Mouse (Mus musculus) CH12.LX (cell line): ENCODE results near the gene Per1.

ENCODE experiments used
- CTCF ChIP-seq, 2 experiments: IDR thresholded peaks in 1 of 2; conservative IDR thresholded peaks in 1 of 2; 2 replicates each; pipeline ENCODE4 v1.5.1; 2011 to 2012; ENCODE audit warnings: low read depth in 2 of 2, low read length in 2 of 2, improper control_type of control experiment in 1 of 2, inconsistent platforms in 1 of 2, mild to moderate bottlenecking in 1 of 2, moderate library complexity in 1 of 2
- E2F4 ChIP-seq: IDR thresholded peaks from 2 replicates; pipeline ENCODE4 v1.6.1; 2011; ENCODE audit warnings: low read depth, low read length, improper control_type of control experiment; ENCODE audit not compliant: insufficient replicate concordance
- EP300 ChIP-seq: IDR thresholded peaks from 2 replicates; pipeline ENCODE4 v1.6.1; 2011; ENCODE audit warnings: low read length, improper control_type of control experiment
- KAT2A ChIP-seq: IDR thresholded peaks from 2 replicates; pipeline ENCODE4 v1.6.1; 2012; ENCODE audit warnings: low read length, improper control_type of control experiment, inconsistent platforms; ENCODE audit not compliant: insufficient replicate concordance
- MAFK ChIP-seq: IDR thresholded peaks from 2 replicates; pipeline ENCODE4 v1.6.1; 2011; ENCODE audit warnings: low read length, improper control_type of control experiment; ENCODE audit not compliant: insufficient replicate concordance
- MEF2A ChIP-seq: IDR thresholded peaks from 2 replicates; pipeline ENCODE4 v1.6.1; 2014; ENCODE audit warnings: low read depth, mild to moderate bottlenecking, inconsistent platforms, low read length, improper control_type of control experiment, borderline replicate concordance
- MYC ChIP-seq: IDR thresholded peaks from 2 replicates; pipeline ENCODE4 v1.6.1; 2011; ENCODE audit warnings: low read depth, mild to moderate bottlenecking, improper control_type of control experiment, low read length
- NRF1 ChIP-seq: IDR thresholded peaks from 2 replicates; pipeline ENCODE4 v1.6.1; 2014; ENCODE audit warnings: low read depth, mild to moderate bottlenecking, inconsistent platforms, low read length, improper control_type of control experiment, moderate library complexity
- POLR2A ChIP-seq: IDR thresholded peaks from 2 replicates; pipeline ENCODE4 v1.6.1; 2011; ENCODE audit warnings: low read depth, mild to moderate bottlenecking, improper control_type of control experiment, low read length
- RCOR1 ChIP-seq: conservative IDR thresholded peaks from 2 replicates; pipeline ENCODE4 v1.6.1; 2012; ENCODE audit warnings: low read depth, mild to moderate bottlenecking, inconsistent platforms, low read length, improper control_type of control experiment
- TCF12 ChIP-seq: IDR thresholded peaks from 2 replicates; pipeline ENCODE4 v1.6.1; 2014; ENCODE audit warnings: low read depth, mild to moderate bottlenecking, inconsistent platforms, low read length, improper control_type of control experiment
- ZMIZ1 ChIP-seq: IDR thresholded peaks from 2 replicates; pipeline ENCODE4 v1.6.1; 2012; ENCODE audit warnings: low read depth, mild to moderate bottlenecking, inconsistent platforms, low read length, improper control_type of control experiment
- ZNF384 ChIP-seq: IDR thresholded peaks from 2 replicates; pipeline ENCODE4 v1.6.1; 2012; ENCODE audit warnings: low read depth, low read length, improper control_type of control experiment, inconsistent platforms

- TF ChIP-seq POLR2A (peak; percentile 30; the same call in 1 of the 2 replicates), CTCF (conservative IDR thresholded peaks at IDR 0.05 in 1 of 2, IDR thresholded peaks at IDR 0.05 in 1 of 2; ENCODE audit: low read depth in 2 of 2, low read length in 2 of 2) (peak in 1 of 2 experiments; percentile 2; a peak in 1 of 4 replicates), MAFK (peak; percentile 95), MEF2A (0 out of 2 replicates have a peak, but pooled peaks have one; percentile 47), TCF12 (no peak), RCOR1 (no peak), ZMIZ1 (no peak), EP300 (no peak), E2F4 (peak; percentile 67; the same call in 1 of the 2 replicates), KAT2A (peak; percentile 87; the same call in 1 of the 2 replicates), ZNF384 (peak; percentile 65), NRF1 (peak; percentile 53; the same call in 1 of the 2 replicates), MYC (peak; percentile 15; the same call in 1 of the 2 replicates)
Observed at GRCm38 (mm10) chr11:69123056-69123692, 28.2 kb downstream of the Per1 start.
